Mouse (Mus musculus) kidney, adult 8-10 months (tissue): Measurements from ENCODE around the gene Pla2g15.

ENCODE experiments used
- DNase-seq, 2 experiments: peaks; one replicate each; pipeline ENCODE4 v3.0.0; 2022

Pla2g15 gene

DNA sequence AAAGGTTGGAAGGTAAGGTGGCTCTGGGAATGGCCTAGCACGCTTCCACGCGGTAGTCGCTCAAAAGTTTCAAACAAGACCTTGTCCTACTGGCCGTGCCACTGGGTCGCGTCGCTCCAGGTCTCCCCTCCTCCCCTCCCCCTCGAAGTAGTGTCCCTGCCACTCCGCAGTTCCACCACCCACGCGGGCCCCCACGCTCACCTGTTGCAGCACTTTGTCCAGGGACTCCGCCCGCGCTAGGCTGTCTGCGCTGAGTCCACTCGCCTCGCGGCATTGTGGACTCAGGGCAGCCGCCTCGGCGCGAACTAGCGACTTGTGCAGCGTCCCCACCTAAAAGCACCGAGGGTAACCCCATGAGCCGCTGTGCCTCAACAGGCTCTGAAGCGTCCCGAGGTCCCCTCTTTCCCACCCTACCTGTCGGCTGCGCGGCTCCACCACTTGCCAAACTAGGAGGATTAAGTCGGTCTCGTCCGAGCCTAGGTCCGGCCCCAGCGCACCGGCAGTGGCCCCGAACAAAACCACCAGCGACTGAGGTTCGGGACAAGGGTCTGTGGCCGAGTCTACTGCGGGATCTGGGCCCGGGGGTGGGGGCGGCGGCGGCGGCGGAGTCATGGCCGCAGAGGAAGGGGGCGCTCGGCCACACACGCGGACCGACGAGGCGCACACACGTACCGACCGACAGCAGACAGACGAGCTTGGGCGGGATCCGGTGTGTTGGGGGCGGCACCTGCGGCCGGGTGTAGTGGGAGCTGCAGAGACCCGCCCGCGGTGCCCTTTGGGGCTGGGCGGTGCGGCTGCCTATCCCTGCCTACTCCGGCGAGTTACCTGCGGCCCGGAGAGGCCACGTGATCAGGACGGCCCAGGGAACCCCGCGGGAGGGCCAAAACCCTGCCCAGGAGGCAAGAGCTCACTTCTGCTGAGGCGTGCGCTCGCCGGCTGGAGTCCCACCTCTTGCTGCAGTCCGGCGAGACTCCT is 13.8 kb upstream of the Pla2g15 start, which contains the start of gene Esrp2:
Gene Esrp2, minus strand, starts transcription at position 819 of the 975 bp plus-strand sequence.
- peak; percentile 93 to 96 for DNase-seq

GRCm38 (mm10) chr8:106137218-106137905 is 12.8 kb upstream of the Pla2g15 start:
- no peak for DNase-seq

GRCm38 (mm10) chr8:106137906-106138477 is 12.2 kb upstream of the Pla2g15 start:
- peak; percentile 80 to 84 for DNase-seq

- no peak for DNase-seq
Measured at GRCm38 (mm10) chr8:106138616-106139015, 11.6 kb upstream of the Pla2g15 start.

GRCm38 (mm10) chr8:106140191-106140590 is 10.0 kb upstream of the Pla2g15 start:
- DNase-seq = no peak

DNA sequence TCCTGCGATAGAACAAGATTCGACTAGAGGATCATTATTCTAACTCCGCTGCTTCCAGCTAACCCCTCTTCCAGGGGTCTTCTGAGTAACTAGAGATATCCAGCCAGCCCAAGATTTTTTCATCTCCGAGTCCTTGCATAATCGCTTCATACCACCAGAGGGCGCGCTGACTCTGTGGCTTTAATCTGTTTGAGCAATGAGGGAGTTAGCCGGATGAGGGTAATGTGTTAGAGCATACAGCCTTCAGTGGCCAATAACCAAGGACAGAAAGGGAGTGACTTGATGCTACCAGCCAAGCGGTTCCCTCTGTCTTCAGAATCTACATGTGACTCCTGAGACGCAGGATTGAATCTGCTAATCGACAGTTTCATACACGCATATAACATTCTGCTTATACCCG is 9.4 kb upstream of the Pla2g15 start:
- DNase-seq = peak; percentile 73 to 87

GRCm38 (mm10) chr8:106145331-106145730 is 4.9 kb upstream of the Pla2g15 start:
- DNase-seq = no peak

GRCm38 (mm10) chr8:106146014-106146413 is 4.2 kb upstream of the Pla2g15 start:
- no peak for DNase-seq

- no peak for DNase-seq
Measured at GRCm38 (mm10) chr8:106147868-106148565, 2.2 kb upstream of the Pla2g15 start.

GRCm38 (mm10) chr8:106149025-106149424 is 1.2 kb upstream of the Pla2g15 start:
- DNase-seq = no peak

- DNase-seq = no peak
Measured at GRCm38 (mm10) chr8:106150653-106151000, 428 bp downstream of the Pla2g15 start.

- DNase-seq = no peak
Measured at GRCm38 (mm10) chr8:106151041-106151440, 842 bp downstream of the Pla2g15 start.

GRCm38 (mm10) chr8:106152876-106153275 is 2.7 kb downstream of the Pla2g15 start:
- no peak for DNase-seq

GRCm38 (mm10) chr8:106157419-106157818 is 7.2 kb downstream of the Pla2g15 start:
- no peak for DNase-seq

GRCm38 (mm10) chr8:106158381-106158780 is 8.2 kb downstream of the Pla2g15 start:
- no peak for DNase-seq

GRCm38 (mm10) chr8:106159876-106160275 is 9.7 kb downstream of the Pla2g15 start:
- DNase-seq = no peak

- DNase-seq = no peak
Measured at GRCm38 (mm10) chr8:106163251-106163650, 13.1 kb downstream of the Pla2g15 start.

DNA sequence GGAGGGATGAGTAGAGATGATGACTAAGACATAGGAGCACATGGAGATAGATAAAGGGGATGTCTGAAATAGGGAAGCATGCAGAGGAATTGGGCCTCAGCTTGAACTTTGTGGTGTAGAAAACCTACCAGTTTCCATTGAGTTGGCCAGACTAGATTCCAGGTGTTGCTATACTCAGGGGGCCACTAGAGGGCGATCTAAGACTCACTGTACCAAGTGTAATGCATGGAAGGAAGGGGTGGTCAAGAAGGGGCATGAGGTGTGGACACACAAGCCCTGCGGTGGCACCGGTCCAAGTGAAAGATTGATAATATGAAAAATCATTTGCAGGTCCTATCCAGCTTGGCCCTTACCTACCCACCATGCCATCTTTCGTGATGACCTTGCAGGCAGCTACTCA is 15.3 kb downstream of the Pla2g15 start:
- DNase-seq = peak; percentile 49 to 79

- peak; percentile 50 to 68 for DNase-seq
Measured at GRCm38 (mm10) chr8:106168356-106169016, 18.3 kb downstream of the Pla2g15 start, which contains the start of gene Slc7a6. Slc7a6 (plus strand) TSS chr8:106168857.

- DNase-seq = no peak
Measured at GRCm38 (mm10) chr8:106169017-106169933, 19.1 kb downstream of the Pla2g15 start.

- no peak for DNase-seq
Measured at GRCm38 (mm10) chr8:106169934-106170480, 19.8 kb downstream of the Pla2g15 start.
